Mouse (Mus musculus) intestine, embryonic 14.5 days (tissue): ENCODE results near the gene Tmem176b. TPM values are rescaled to one million over a fixed set of nuclear protein-coding genes. Genes with fewer than 3 reads are reported as not detected.

Source experiments
- ATAC-seq: fragments of 200-750 bp; cut with Nextera tagmentation; replicated peaks from 2 replicates; pipeline ENCODE4 v1.8.0; 2017; ENCODE audit warnings: low read depth, moderate number of reproducible peaks, moderate TSS enrichment, moderate library complexity; ENCODE audit not compliant: low FRiP score, low TSS enrichment
- DNase-seq: peaks from one replicate; pipeline ENCODE4 v3.0.0-alpha.2; 2018; ENCODE audit warnings: low spot score
- H3K27ac ChIP-seq: fragments of 300-500 bp; sonication (generic); 2 replicates; pipeline ENCODE4 v1.5.1; 2014; ENCODE audit warnings: low read depth, mild to moderate bottlenecking, control low read depth
- H3K27me3 ChIP-seq: fragments of 300-500 bp; sonication (generic); replicated peaks from 2 replicates; pipeline ENCODE4 v1.6.1; 2014; ENCODE audit warnings: low read length, control low read depth; ENCODE audit not compliant: control insufficient read depth, insufficient read depth
- H3K36me3 ChIP-seq: fragments of 300-500 bp; sonication (generic); 2 replicates; pipeline ENCODE4 v1.6.1; 2014; ENCODE audit warnings: low read length, control low read depth; ENCODE audit not compliant: control insufficient read depth, insufficient read depth
- H3K4me1 ChIP-seq: fragments of 300-500 bp; sonication (generic); replicated peaks from 2 replicates; pipeline ENCODE4 v1.6.1; 2014; ENCODE audit warnings: low read length, control low read depth, mixed read lengths; ENCODE audit not compliant: control insufficient read depth, insufficient read depth
- H3K4me2 ChIP-seq: fragments of 300-500 bp; sonication (generic); 2 replicates; pipeline ENCODE4 v1.6.1; 2014; ENCODE audit warnings: low read length
- H3K4me3 ChIP-seq: fragments of 300-500 bp; sonication (generic); 2 replicates; pipeline ENCODE4 v1.5.1; 2014; ENCODE audit warnings: low read depth, low read length, control low read depth, mixed read lengths
- H3K9ac ChIP-seq: fragments of 300-500 bp; sonication (generic); 2 replicates; pipeline ENCODE4 v1.6.1; 2014; ENCODE audit warnings: mild to moderate bottlenecking, low read length
- H3K9me3 ChIP-seq: fragments of 300-500 bp; sonication (generic); 2 replicates; pipeline ENCODE4 v1.6.1; 2016; ENCODE audit warnings: low read length, control low read depth; ENCODE audit not compliant: control insufficient read depth
- WGBS: fragments of 180-500 bp; shearing (Covaris S2); extraction: QIAGEN DNeasy Blood & Tissue Kit; methylation state at CpG from one replicate; pipeline ENCODE4 v1.1.7; 2014; 5-methylcytosine and 5-hydroxymethylcytosine counted together
- polyA plus RNA-seq: library from polyadenylated mRNA; unstranded; fragments of >200 nt; fragmentation: Nextera tagmentation; extraction: Ambion mirVana; gene quantifications from 2 replicates; pipeline ENCODE4 v1.2.1, GENCODE M21; 2014

The Tmem176b gene
- polyA plus RNA-seq, 1 experiment from 2014 or later: 373 TPM

DNA sequence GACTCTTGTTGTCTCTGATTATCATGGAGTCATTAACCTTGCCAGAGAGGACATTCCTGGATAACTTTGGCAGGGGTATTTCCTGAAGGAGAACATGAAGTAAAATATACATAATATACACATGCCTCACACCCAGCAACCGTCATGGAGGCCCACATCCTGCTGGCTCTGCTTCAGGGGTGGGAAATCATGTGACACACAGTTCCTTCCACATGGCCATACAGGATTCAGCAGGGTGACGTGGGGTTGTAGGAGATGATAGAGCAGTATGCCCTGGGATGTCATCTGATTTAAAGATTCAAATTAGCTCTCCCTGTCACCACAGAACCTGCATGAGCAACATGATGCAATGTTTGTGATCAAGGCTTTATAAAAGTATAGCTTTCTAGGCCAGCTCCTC, 53.4 kb downstream of the Tmem176b start:
- no peak for ATAC-seq
- no peaks in the 10 kb centered on the region for H3K36me3 ChIP-seq
- no peak overlapping the region for H3K4me2 ChIP-seq
- no peaks in the 10 kb centered on the region for H3K9me3 ChIP-seq
- no peak overlapping the region for H3K9ac ChIP-seq
- 0 out of 2 replicates have a peak, but pooled peaks cover 5% of the 10 kb centered on the region for H3K4me1 ChIP-seq
- H3K27ac ChIP-seq: no peak overlapping the region
- DNase-seq: no peak
- H3K4me3 ChIP-seq: no peak overlapping the region
- no peaks in the 10 kb centered on the region for H3K27me3 ChIP-seq
- 63% methylated on average over 2 of the region's 2 CpGs for WGBS

DNA sequence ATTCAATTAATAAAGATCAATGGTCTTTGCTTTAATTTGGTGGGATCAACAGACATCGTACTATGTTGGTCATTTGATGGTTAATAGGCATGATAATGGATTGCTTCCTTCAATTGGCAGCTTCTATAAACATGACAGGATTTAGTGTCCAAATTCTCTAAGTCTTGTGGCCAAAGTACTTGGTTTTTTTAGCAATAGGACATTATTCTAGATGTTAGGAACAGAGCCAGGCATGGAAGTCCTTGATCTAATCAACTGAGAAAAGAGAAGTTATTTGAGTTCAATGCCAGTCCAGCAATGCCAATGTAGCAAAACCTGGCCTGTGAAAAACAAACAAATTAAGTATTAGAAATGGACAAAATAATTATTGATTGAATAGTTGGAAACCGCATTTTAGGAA, 55.7 kb downstream of the Tmem176b start:
- Histone ChIP-seq H3K4me1 (0 out of 2 replicates have a peak, but pooled peaks cover 5% of the 10 kb centered on the region), H3K4me3 (no peak overlapping the region), H3K36me3 (no peaks in the 10 kb centered on the region), H3K27me3 (no peaks in the 10 kb centered on the region), H3K4me2 (no peak overlapping the region), H3K9me3 (no peaks in the 10 kb centered on the region), H3K9ac (no peak overlapping the region), H3K27ac (no peak overlapping the region)
- no peak for DNase-seq
- ATAC-seq: no peak
- WGBS: 70% methylated on average over 2 of the region's 2 CpGs

DNA sequence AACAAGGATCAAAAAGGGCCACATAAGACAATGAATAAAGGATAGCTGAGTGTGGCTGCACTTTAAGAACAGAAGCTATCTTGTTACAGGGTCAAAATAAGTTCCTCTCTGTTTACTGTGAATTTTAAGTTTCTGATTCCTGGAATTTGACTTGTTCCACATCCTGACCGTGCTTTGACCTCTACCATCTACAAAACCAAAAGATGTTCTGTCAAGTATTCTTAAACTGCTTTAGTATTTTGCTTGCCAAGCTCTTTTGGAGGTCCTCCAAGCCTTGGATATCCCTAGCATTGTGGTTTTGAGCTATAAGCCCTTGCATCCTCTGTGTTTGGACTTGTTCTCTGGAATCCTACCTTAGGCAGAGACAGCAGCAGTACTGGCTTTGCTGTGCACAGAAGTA, 56.1 kb downstream of the Tmem176b start:
- Histone ChIP-seq H3K4me3 (no peak overlapping the region), H3K9ac (no peak overlapping the region), H3K27ac (no peak overlapping the region), H3K27me3 (no peaks in the 10 kb centered on the region), H3K9me3 (no peaks in the 10 kb centered on the region), H3K4me2 (no peak overlapping the region), H3K4me1 (0 out of 2 replicates have a peak, but pooled peaks cover 5% of the 10 kb centered on the region), H3K36me3 (no peaks in the 10 kb centered on the region)
- WGBS: 52% methylated on average over 1 of the region's 1 CpGs
- ATAC-seq (no peak), DNase-seq (no peak)

DNA sequence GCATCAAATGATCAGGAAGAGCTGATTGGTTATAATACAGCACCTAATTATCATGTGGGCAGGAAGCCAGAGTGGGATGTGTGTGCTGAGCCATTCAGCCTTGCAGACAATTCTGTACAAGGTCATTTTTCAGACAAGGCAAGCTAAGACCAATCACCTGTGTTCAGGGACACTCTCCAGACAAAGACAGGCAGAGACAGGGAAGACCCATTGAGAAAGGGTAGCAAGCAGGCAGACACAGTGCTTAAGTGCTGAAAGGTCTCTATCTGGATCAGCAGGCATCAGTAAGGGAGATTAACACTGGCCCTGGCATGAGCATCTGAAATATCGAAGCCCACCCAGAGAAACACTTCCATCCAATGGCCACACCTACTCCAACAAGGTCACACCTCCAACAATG, 56.9 kb downstream of the Tmem176b start:
- H3K27me3 ChIP-seq: no peaks in the 10 kb centered on the region
- H3K36me3 ChIP-seq: no peaks in the 10 kb centered on the region
- WGBS: 96% methylated on average over 1 of the region's 1 CpGs
- no peak overlapping the region for H3K9ac ChIP-seq
- no peak overlapping the region for H3K4me2 ChIP-seq
- H3K4me1 ChIP-seq: 0 out of 2 replicates have a peak, but pooled peaks cover 5% of the 10 kb centered on the region
- H3K4me3 ChIP-seq: no peak overlapping the region
- 0 out of 2 replicates have a peak, but pooled peaks cover 2% of the 10 kb centered on the region for H3K9me3 ChIP-seq
- DNase-seq (no peak), ATAC-seq (no peak)
- no peak overlapping the region for H3K27ac ChIP-seq

Other genes with a start within 250 kb of the Tmem176b start
- 28.4 and 29.5 TPM in 2 replicates for gene Repin1, start 247.6 kb downstream of the Tmem176b start, polyA plus RNA-seq
- not detected in 2 replicates for gene Gm44965, start 247.6 kb downstream of the Tmem176b start, polyA plus RNA-seq
- 7.4 and 8.3 TPM in 2 replicates for gene Zfp775, start 239.4 kb downstream of the Tmem176b start, polyA plus RNA-seq
- 0.70 and 1.0 TPM in 2 replicates for gene AI854703, start 214.7 kb downstream of the Tmem176b start, polyA plus RNA-seq
- 0.73 and 0.77 TPM in 2 replicates for gene Gimap8, start 194.3 kb downstream of the Tmem176b start, polyA plus RNA-seq
- gene Gimap9, start 165.4 kb downstream of the Tmem176b start, polyA plus RNA-seq: 14.1 and 15.9 TPM in 2 replicates
- gene Gimap4, start 156.9 kb downstream of the Tmem176b start, polyA plus RNA-seq: 18.3 and 19.1 TPM in 2 replicates
- gene Gimap6, start 133.3 kb downstream of the Tmem176b start, polyA plus RNA-seq: 22.8 and 24.3 TPM in 2 replicates
- gene Gm28053, start 122.9 kb downstream of the Tmem176b start, polyA plus RNA-seq: 1.4 and 4.9 TPM in 2 replicates
- 0.14 and 0.16 TPM in 2 replicates for gene Gimap7, start 122.9 kb downstream of the Tmem176b start, polyA plus RNA-seq
- gene Gimap1, start 102.4 kb downstream of the Tmem176b start, polyA plus RNA-seq: 21.0 and 23.8 TPM in 2 replicates
- 9.0 and 10.7 TPM in 2 replicates for gene Gimap5, start 95.3 kb downstream of the Tmem176b start, polyA plus RNA-seq
- 0.19 TPM in 1 of 2 replicates, not detected in the other for gene Gimap3, start 70.6 kb downstream of the Tmem176b start, polyA plus RNA-seq
- gene Tmem176a, start 577 bp downstream of the Tmem176b start, polyA plus RNA-seq: 171 and 182 TPM in 2 replicates
- 2.5 and 2.8 TPM in 2 replicates for gene Aoc1, start 31.4 kb upstream of the Tmem176b start, polyA plus RNA-seq
- gene 1600015I10Rik, start 88.4 kb upstream of the Tmem176b start, polyA plus RNA-seq: not detected in 2 replicates
- not detected in 2 replicates for gene Doxl2, start 133.5 kb upstream of the Tmem176b start, polyA plus RNA-seq
- not detected in 2 replicates for gene Svs1, start 145.4 kb upstream of the Tmem176b start, polyA plus RNA-seq
- gene Gpnmb, start 195.1 kb upstream of the Tmem176b start, polyA plus RNA-seq: 0.34 and 0.47 TPM in 2 replicates
- 74.9 and 82.9 TPM in 2 replicates for gene Malsu1, start 232.3 kb upstream of the Tmem176b start, polyA plus RNA-seq